Mouse (Mus musculus) layer of hippocampus, adult 11-12 months (tissue): ENCODE results near the gene Hspb1.

Source experiments
- DNase-seq: peaks from one replicate; pipeline ENCODE4 v3.0.0; 2022; ENCODE audit warnings: low spot score

The Hspb1 gene

DNA sequence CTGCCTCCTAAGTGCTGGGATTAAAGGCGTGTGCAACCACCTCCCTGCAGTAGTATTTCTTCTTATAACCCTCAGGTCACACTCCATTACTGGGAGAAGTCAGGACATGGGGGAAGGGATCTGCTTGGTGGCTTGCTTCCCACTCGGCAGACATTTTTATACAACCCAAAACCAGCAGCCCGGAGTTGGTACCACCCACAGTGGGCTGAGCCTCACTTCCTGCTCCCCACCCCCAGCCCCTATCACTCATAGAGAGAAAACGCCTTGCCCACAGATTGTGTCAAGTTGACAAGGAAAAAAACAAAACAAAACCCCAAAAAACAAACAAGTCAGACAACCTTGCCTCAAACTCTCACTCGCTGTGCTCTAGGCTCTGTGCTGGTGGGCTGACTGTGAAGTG is 25.5 kb downstream of the Hspb1 start:
- DNase-seq: no peak

DNA sequence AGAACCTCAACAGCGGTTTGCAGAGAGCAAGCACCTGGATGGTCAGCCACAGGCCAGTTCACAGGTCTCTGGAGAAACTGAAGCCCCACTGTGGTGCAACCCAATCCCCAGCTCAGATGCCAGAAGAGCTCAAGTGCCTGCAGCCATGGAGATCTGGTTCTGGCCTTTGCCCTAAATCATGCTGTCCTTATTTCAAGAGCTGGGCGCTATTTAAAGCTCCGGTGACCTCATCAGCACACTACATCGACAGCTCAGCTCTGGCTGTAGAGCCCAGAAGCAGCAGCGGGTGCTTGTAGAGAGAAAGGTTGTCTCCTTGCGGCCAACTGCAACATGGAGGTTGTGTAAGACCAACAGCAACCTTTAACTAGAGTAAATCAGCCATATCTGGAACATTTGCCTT is 26.4 kb downstream of the Hspb1 start:
- DNase-seq: no peak

GRCm38 (mm10) chr5:135916051-135916565 is 28.4 kb downstream of the Hspb1 start:
- DNase-seq: no peak

- DNase-seq: no peak
These were observed 28.9 kb downstream of the Hspb1 start for GRCm38 (mm10) chr5:135916601-135917000.

DNA sequence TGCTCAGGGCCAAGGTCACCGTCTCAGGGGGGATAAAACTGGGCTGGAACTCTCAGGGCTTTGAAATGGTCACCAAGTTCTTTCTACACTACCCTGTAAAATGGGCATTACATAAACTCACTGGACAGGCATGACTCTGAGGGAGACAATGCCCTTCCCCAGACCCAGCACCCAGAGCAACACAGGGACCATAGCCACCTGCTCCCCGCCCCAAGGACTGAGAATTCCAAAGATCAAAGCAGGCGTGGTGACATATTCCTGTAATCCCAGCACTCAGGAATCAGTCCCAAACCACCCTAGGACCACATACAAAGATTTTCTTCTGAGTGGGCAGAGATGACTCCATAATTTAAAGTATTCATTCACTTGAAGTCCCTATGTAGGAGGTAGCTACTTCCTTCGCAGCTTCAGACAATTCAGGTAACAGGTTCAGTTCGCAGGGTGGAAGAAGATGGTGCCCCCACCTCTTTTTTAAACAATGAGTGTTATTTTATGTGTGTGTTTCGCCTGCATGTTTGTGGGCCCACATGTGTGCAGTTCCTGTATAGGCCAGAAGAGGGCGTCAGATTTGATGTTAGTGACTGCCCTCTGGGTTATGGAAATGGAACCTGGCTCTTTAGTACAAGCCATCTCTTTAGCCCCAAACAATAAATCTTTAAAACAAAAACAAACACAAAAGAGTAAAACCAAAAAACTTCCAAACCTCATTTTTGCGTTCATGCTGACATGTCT is 29.8 kb downstream of the Hspb1 start:
- DNase-seq: no peak

GRCm38 (mm10) chr5:135918059-135918437 is 30.3 kb downstream of the Hspb1 start:
- no peak for DNase-seq

GRCm38 (mm10) chr5:135918593-135918992 is 30.9 kb downstream of the Hspb1 start:
- DNase-seq: no peak

GRCm38 (mm10) chr5:135919902-135920301 is 32.2 kb downstream of the Hspb1 start:
- no peak for DNase-seq

DNA sequence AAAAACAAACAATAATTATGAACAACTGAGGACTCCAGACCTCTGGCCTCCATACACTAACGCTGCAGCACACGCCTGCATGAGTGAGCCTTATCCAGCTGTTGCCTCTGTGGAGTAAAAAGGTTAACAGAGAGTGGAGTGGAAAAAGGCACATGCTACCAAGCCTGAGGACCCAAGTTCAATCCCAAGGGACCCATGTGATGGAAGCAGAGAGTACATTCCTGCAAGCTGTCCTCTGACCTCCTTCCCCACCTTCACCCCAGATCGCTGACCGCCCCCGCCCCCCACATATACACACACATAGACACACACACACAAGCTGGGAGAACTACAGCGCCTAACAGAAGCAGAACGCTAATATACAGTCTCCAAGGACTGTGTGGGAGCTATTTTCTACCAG is 36.2 kb downstream of the Hspb1 start:
- DNase-seq: no peak

- no peak for DNase-seq
These were observed 42.1 kb downstream of the Hspb1 start for GRCm38 (mm10) chr5:135929685-135930424.

GRCm38 (mm10) chr5:135931526-135931925 is 43.8 kb downstream of the Hspb1 start:
- no peak for DNase-seq

GRCm38 (mm10) chr5:135932359-135932758 is 44.6 kb downstream of the Hspb1 start:
- no peak for DNase-seq

DNA sequence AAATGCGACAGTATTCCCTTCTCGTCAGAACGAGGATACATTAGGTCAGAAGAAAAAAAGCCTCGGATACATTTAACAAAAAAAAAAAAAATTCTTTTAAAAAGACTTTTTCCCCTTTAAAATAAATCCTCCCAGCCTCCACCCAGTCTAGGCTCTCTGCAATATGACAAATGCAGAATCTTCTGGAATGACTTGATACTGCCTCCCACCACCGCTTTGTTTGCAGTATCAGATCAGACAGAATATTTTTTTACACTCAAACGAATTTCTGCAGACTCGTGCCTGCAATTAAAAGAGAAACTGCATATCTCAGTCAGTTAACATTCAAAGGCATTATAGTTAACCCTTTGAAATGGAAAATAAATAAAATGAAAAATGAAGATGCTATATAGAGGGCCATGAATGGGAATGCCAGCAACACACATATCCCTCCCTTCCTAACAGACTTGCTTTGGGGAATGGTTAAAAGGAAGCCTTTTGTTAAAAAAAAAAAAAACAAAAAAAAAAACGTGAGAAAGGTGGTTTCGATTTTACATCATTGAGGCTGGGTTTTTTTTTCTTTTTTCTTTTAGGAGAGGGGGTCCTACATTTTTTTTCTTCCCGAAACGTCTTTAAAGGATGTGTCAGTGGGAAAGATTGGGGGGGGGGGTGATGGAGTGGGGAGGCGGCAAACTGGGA is 45.6 kb downstream of the Hspb1 start:
- DNase-seq: no peak

DNA sequence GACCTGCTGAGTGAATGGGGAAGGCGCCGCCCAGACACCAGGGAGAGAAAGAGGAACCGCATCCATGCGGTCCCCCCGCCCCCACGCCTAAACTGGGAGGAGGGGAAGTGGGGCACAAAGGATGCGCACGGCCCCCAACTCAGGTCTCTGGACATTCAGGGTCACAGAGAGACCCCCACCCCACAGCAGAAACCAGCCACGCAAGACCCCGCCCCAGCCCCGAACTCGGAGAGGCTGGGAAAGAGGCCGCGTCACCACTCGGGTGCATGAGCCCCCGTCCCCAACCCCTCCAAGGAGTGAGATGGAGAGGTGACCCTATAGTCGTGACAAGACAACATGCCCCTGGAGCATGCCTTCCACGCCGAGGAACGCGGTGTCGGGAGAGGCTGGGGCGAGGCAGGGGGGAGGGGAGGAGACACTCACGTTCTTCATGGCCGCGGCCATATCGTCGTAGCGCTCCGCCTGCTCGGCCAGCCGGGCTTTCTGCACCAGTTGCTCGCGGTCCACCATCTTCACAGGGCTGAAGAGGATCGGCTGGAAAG is 46.3 kb downstream of the Hspb1 start:
- peak; percentile 83 for DNase-seq

DNA sequence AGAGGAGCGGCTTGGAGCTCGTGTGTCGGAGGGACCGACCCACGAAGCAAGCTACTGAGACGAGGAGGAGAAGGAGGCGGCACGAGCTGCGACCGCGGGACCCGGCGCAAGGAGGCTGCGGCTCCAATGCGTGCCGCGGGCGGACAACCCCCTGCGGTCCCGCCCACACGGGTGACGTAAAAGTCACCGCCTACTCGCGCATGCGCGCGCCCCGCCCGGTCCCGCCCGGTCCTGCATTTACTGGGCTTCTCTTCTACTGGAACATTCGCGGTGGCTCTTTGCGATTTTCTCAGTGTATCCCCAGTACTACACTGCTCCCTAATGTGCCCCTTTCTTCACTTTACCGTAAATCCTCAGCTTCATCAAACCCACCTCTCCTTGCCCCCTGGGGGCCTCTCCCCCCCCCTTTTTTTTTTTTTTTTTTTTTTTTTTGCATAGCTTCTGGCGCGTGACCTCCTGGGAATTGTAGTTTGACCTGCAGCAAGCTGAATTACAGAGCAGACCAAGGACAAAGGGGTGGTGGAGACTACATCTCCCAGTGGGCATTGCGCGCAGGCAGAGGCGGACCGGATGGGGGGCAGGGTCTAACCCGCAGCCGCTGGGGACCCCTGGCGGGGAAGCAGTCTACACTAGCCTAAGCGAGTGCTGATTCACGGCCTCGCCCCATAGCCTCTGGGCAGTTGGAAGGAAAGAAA is 46.9 kb downstream of the Hspb1 start, which contains the start of gene Ywhag:
TSS of gene Ywhag (minus strand) at position 136 of the 695 bp plus-strand sequence.
- peak; percentile 96 for DNase-seq

DNA sequence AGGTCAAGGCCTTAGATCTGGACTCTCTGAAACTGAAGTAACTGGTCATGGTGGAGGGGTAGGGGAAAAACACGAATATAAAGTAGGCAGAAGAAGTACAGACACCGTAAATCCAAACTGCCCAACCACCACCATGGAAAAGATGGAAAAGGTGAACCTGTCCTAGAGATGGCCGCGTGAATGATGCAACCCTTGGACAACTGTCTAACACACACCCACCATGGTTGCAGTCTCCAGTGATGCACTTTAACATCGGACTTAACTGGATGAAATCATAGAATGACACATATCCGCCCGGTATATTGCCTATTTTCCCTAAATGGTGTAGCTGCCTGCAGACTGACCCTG is 47.4 kb downstream of the Hspb1 start:
- no peak for DNase-seq

DNA sequence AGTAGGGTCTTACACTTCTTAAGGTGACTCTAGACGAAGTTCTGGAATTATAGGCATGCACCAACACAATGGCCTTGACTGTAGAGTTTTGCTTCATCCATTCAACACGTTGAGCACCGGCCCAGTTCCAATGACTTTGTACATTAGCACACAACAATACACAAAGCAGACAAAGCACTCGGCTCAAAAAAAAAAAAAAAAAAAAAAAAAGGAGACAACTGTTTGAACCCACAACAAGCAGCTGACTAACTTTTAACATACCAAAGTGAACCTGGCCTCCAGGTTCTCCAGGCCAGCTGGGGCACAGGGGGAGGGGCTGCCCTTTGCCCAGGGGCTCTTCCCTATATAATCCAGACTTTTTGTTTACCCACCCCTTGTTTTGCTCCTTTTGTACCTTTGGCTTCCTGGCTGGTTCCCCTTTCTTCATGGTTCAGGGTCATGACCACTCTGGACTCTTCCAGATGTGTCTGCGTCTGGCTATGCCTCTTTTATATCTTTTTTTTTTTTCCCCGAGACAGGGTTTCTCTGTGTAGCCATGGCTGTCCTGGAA is 48.0 kb downstream of the Hspb1 start:
- no peak for DNase-seq
